Mouse (Mus musculus) CH12.LX (cell line): ENCODE measurements around the gene Cers5.

Experiments used
- CTCF ChIP-seq, 2 experiments: IDR thresholded peaks in 1 of 2; conservative IDR thresholded peaks in 1 of 2; 2 replicates each; pipeline ENCODE4 v1.5.1; 2011 to 2012; ENCODE audit warnings: low read depth in 2 of 2, low read length in 2 of 2, improper control_type of control experiment in 1 of 2, inconsistent platforms in 1 of 2, mild to moderate bottlenecking in 1 of 2, moderate library complexity in 1 of 2
- EP300 ChIP-seq: IDR thresholded peaks from 2 replicates; pipeline ENCODE4 v1.6.1; 2011; ENCODE audit warnings: low read length, improper control_type of control experiment
- JUND ChIP-seq: conservative IDR thresholded peaks from 2 replicates; pipeline ENCODE4 v1.6.1; 2011; ENCODE audit warnings: low read depth, low read length, improper control_type of control experiment
- MXI1 ChIP-seq: IDR thresholded peaks from 2 replicates; pipeline ENCODE4 v1.6.1; 2011; ENCODE audit warnings: mild to moderate bottlenecking, low read depth, low read length, improper control_type of control experiment
- NRF1 ChIP-seq: IDR thresholded peaks from 2 replicates; pipeline ENCODE4 v1.6.1; 2014; ENCODE audit warnings: low read depth, mild to moderate bottlenecking, inconsistent platforms, low read length, improper control_type of control experiment, moderate library complexity
- RCOR1 ChIP-seq: conservative IDR thresholded peaks from 2 replicates; pipeline ENCODE4 v1.6.1; 2012; ENCODE audit warnings: low read depth, mild to moderate bottlenecking, inconsistent platforms, low read length, improper control_type of control experiment
- TCF12 ChIP-seq: IDR thresholded peaks from 2 replicates; pipeline ENCODE4 v1.6.1; 2014; ENCODE audit warnings: low read depth, mild to moderate bottlenecking, inconsistent platforms, low read length, improper control_type of control experiment
- USF1 ChIP-seq: IDR thresholded peaks from 2 replicates; pipeline ENCODE4 v1.6.1; 2014; ENCODE audit warnings: low read depth, mild to moderate bottlenecking, inconsistent platforms, low read length, improper control_type of control experiment
- ZKSCAN1 ChIP-seq: IDR thresholded peaks from 2 replicates; pipeline ENCODE4 v1.6.1; 2012; ENCODE audit warnings: low read depth, inconsistent platforms, low read length, improper control_type of control experiment, borderline replicate concordance

DNA sequence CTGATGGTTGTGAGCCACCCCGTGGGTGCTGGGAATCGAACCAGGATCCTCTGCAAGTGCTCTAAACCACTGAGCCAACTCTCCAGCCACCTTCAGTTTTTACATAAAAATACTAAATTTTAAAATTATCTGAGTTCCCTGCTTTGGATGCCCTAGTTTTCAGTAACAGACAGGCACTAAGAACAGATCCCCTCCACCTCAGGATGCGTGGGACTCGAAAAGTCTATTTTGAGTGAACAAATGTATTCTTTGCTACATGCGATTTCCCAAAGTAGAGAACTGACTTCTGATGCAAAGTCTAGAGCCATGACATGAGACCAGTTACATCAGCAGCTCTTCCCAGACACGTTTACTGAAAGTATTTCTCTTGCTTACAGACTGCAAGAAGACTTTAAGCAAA lies 17.8 kb upstream of the Cers5 start:
- no peak for TF ChIP-seq MXI1
- no peak for TF ChIP-seq JUND
- no peak for TF ChIP-seq EP300
- TF ChIP-seq CTCF (conservative IDR thresholded peaks at IDR 0.05 in 1 of 2, IDR thresholded peaks at IDR 0.05 in 1 of 2; ENCODE audit: low read depth in 2 of 2, low read length in 2 of 2) = no peak
- TF ChIP-seq USF1 = no peak
- no peak for TF ChIP-seq ZKSCAN1
- no peak for TF ChIP-seq NRF1
- TF ChIP-seq RCOR1 = no peak
- no peak for TF ChIP-seq TCF12
